Mouse (Mus musculus) embryonic facial prominence, embryonic 13.5 days (tissue): ENCODE data around the gene Itpka. TPM values are rescaled to one million over a fixed set of nuclear protein-coding genes. Genes with fewer than 3 reads are reported as not detected.

Source experiments
- ATAC-seq: fragments of 200-750 bp; cut with Nextera tagmentation; 2 replicates; pipeline ENCODE4 v1.8.0; 2017; ENCODE audit warnings: low read depth; ENCODE audit not compliant: insufficient number of reproducible peaks, insufficient read depth, low FRiP score, low TSS enrichment
- H3K27ac ChIP-seq: fragments of 300-500 bp; sonication (generic); 2 replicates; pipeline ENCODE4 v1.5.1; 2015; ENCODE audit warnings: moderate library complexity, mild to moderate bottlenecking, inconsistent platforms
- H3K27me3 ChIP-seq: fragments of 300-500 bp; sonication (generic); 2 replicates; pipeline ENCODE4 v1.6.1; 2015; ENCODE audit warnings: mild to moderate bottlenecking, inconsistent platforms
- H3K36me3 ChIP-seq: fragments of 300-500 bp; sonication (generic); 2 replicates; pipeline ENCODE4 v1.6.1; 2015; ENCODE audit warnings: mild to moderate bottlenecking, inconsistent platforms
- H3K4me1 ChIP-seq: fragments of 300-500 bp; sonication (generic); 2 replicates; pipeline ENCODE4 v1.6.1; 2015; ENCODE audit warnings: inconsistent platforms
- H3K4me2 ChIP-seq: fragments of 300-500 bp; sonication (generic); 2 replicates; pipeline ENCODE4 v1.6.1; 2015; ENCODE audit warnings: moderate library complexity, mild to moderate bottlenecking, inconsistent platforms
- H3K4me3 ChIP-seq: fragments of 300-500 bp; sonication (generic); 2 replicates; pipeline ENCODE4 v1.5.1; 2015; ENCODE audit warnings: mild to moderate bottlenecking, inconsistent platforms
- H3K9ac ChIP-seq: fragments of 300-500 bp; sonication (generic); 2 replicates; pipeline ENCODE4 v1.6.1; 2015; ENCODE audit warnings: mild to moderate bottlenecking, inconsistent platforms
- H3K9me3 ChIP-seq: fragments of 300-500 bp; sonication (generic); 2 replicates; pipeline ENCODE4 v1.6.1; 2016; ENCODE audit warnings: inconsistent platforms
- WGBS: fragments of 180-500 bp; shearing (Covaris S2); methylation state at CpG from one replicate; pipeline ENCODE4 v1.1.7; 2015; ENCODE audit warnings: mixed read lengths; 5-methylcytosine and 5-hydroxymethylcytosine counted together
- polyA plus RNA-seq: library from polyadenylated mRNA; unstranded; fragments of >200 nt; fragmentation: Nextera tagmentation; extraction: Ambion mirVana; gene quantifications from 2 replicates; pipeline ENCODE4 v1.2.1, GENCODE M21; 2015

Gene Itpka
- polyA plus RNA-seq, 1 experiment from 2014 or later = not detected

GRCm38 (mm10) chr2:119799961-119800550 lies 57.9 kb downstream of the Itpka start:
- peaks cover 48% of the 10 kb centered on the region for H3K4me1 ChIP-seq
- peak overlapping the region; percentile 91 for H3K4me2 ChIP-seq
- H3K4me3 ChIP-seq = peak overlapping the region; percentile 89
- no peak for ATAC-seq
- H3K9ac ChIP-seq = peak overlapping the region; percentile 93
- WGBS = under 1% methylated on average over 27 of the region's 27 CpGs
- peak overlapping the region; percentile 71; the same call in 1 of the 2 replicates for H3K27ac ChIP-seq
- H3K36me3 ChIP-seq = peaks cover 17% of the 10 kb centered on the region
- H3K27me3 ChIP-seq = peaks cover 32% of the 10 kb centered on the region
- H3K9me3 ChIP-seq = no peaks in the 10 kb centered on the region

Other genes starting within 250 kb of the Itpka start
- gene Exd1, start 194.7 kb upstream of the Itpka start, polyA plus RNA-seq = 0.13 and 0.29 TPM in 2 replicates
- gene Chp1, start 194.6 kb upstream of the Itpka start, polyA plus RNA-seq = 68.6 and 73.5 TPM in 2 replicates
- 79.5 and 79.7 TPM in 2 replicates for gene Nusap1, start 124.0 kb upstream of the Itpka start, polyA plus RNA-seq
- gene Oip5, start 123.9 kb upstream of the Itpka start, polyA plus RNA-seq = 23.0 and 24.6 TPM in 2 replicates
- gene Ndufaf1, start 79.5 kb upstream of the Itpka start, polyA plus RNA-seq = 52.0 and 52.4 TPM in 2 replicates
- gene Rtf1, start 67.3 kb upstream of the Itpka start, polyA plus RNA-seq = 69.0 and 74.0 TPM in 2 replicates
- 0.18 TPM in 1 of 2 replicates, not detected in the other for gene Ltk, start 18.1 kb downstream of the Itpka start, polyA plus RNA-seq
- gene Rpap1, start 45.2 kb downstream of the Itpka start, polyA plus RNA-seq = 31.5 and 31.9 TPM in 2 replicates
- 27.3 and 28.5 TPM in 2 replicates for gene Tyro3, start 55.4 kb downstream of the Itpka start, polyA plus RNA-seq
- 34.0 and 39.3 TPM in 2 replicates for gene Mga, start 154.9 kb downstream of the Itpka start, polyA plus RNA-seq
- 5.5 and 5.7 TPM in 2 replicates for gene Mapkbp1, start 230.4 kb downstream of the Itpka start, polyA plus RNA-seq